Mouse (Mus musculus) C2C12 (cell line): ENCODE results near the gene Fam120b.

ENCODE experiments used
- CTCF ChIP-seq: IDR thresholded peaks from one replicate; pipeline ENCODE4 v1.5.1; 2011; ENCODE audit not compliant: control insufficient read depth, insufficient read depth, insufficient read length
- MAX ChIP-seq: IDR thresholded peaks from one replicate; pipeline ENCODE4 v1.6.1; 2011; ENCODE audit warnings: mild to moderate bottlenecking, control low read depth
- MYOD1 ChIP-seq: IDR thresholded peaks from one replicate; pipeline ENCODE4 v1.6.1; 2011; ENCODE audit warnings: low read depth; ENCODE audit not compliant: control insufficient read depth, insufficient read length
- USF1 ChIP-seq: IDR thresholded peaks from one replicate; pipeline ENCODE4 v1.6.1; 2011; ENCODE audit warnings: low read depth, mild to moderate bottlenecking, control low read depth, moderate library complexity

DNA sequence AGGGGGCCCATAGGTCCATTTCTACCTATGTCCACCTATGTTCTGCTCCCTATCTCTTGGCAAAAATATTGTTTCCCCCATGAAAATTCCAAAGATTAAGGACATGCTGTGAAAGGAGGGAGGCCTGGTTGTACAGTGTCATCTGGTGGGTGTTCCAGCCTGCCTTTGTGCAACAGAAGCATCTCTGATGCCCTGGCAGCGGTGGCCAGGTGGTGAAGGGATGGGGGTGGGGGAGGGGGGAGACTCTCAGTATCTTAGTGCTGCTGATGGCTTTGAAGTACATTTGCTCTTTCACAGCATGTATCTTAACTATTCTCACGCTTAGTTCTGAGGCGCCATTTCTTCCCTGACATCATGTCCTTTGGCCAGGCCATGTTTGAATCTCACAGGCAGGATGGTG lies 49.4 kb downstream of the Fam120b start:
- no peak for TF ChIP-seq CTCF
- TF ChIP-seq MYOD1: no peak
- TF ChIP-seq USF1: no peak
- no peak for TF ChIP-seq MAX
